Mouse (Mus musculus) MEL (cell line): Measurements from ENCODE around the gene Kmt2d. TPM values are rescaled to one million over a fixed set of nuclear protein-coding genes. Genes with fewer than 3 reads are reported as not detected.
A peak's percentile ranks its signal among the peaks of the same experiment; 100 is the strongest.

ENCODE experiments used
- DNase-seq: peaks from one replicate; pipeline ENCODE4 v3.0.0; 2011; ENCODE audit warnings: low read depth, low spot score
- H3K27ac ChIP-seq: 2 replicates; pipeline ENCODE4 v1.5.1; 2012; ENCODE audit warnings: low read depth, mild to moderate bottlenecking, control low read depth, low read length, moderate library complexity; ENCODE audit not compliant: control insufficient read depth
- H3K27me3 ChIP-seq, 2 experiments: fragments of 150-350 bp in 1 of 2; sonication (generic) in 1 of 2; 2 replicates each; pipeline ENCODE4 v1.6.1; 2012; ENCODE audit warnings: low read length in 2 of 2, mild to moderate bottlenecking in 2 of 2, improper control_type of control experiment in 1 of 2, moderate library complexity in 1 of 2; ENCODE audit not compliant: insufficient read depth in 2 of 2, control insufficient read depth in 1 of 2
- H3K36me3 ChIP-seq, 2 experiments: 2 replicates each; pipeline ENCODE4 v1.6.1; 2012 to 2014; ENCODE audit warnings: low read length in 2 of 2, improper control_type of control experiment in 1 of 2, inconsistent platforms in 1 of 2, mild to moderate bottlenecking in 1 of 2; ENCODE audit not compliant: insufficient read depth in 2 of 2, control insufficient read depth in 1 of 2
- H3K4me1 ChIP-seq, 2 experiments: fragments of 150-350 bp in 1 of 2; sonication (generic) in 1 of 2; 2 replicates each; pipeline ENCODE4 v1.6.1; 2012; ENCODE audit warnings: low read length in 2 of 2, improper control_type of control experiment in 1 of 2, mild to moderate bottlenecking in 1 of 2; ENCODE audit not compliant: insufficient read depth in 2 of 2, control insufficient read depth in 1 of 2
- H3K4me3 ChIP-seq, 2 experiments: fragments of 150-350 bp in 1 of 2; sonication (generic) in 1 of 2; 2 replicates each; pipeline ENCODE4 v1.5.1; 2012; ENCODE audit warnings: low read depth in 2 of 2, low read length in 2 of 2, mild to moderate bottlenecking in 2 of 2, moderate library complexity in 2 of 2, control low read depth in 1 of 2, improper control_type of control experiment in 1 of 2; ENCODE audit not compliant: control insufficient read depth in 1 of 2, insufficient read depth in 1 of 2
- H3K79me2 ChIP-seq: 2 replicates; pipeline ENCODE4 v1.6.1; 2012; ENCODE audit warnings: mild to moderate bottlenecking, low read length, moderate library complexity; ENCODE audit not compliant: control insufficient read depth, poor library complexity, insufficient read depth
- H3K9ac ChIP-seq: 2 replicates; pipeline ENCODE4 v1.6.1; 2012; ENCODE audit warnings: low read depth, mild to moderate bottlenecking, control low read depth, low read length, moderate library complexity; ENCODE audit not compliant: control insufficient read depth, poor library complexity, severe bottlenecking
- H3K9me3 ChIP-seq: fragments of 150-350 bp; sonication (generic); replicated peaks from 2 replicates; pipeline ENCODE4 v1.6.1; 2012; ENCODE audit warnings: mild to moderate bottlenecking, low read length, improper control_type of control experiment, moderate library complexity; ENCODE audit not compliant: insufficient read depth
- CHD1 ChIP-seq: IDR thresholded peaks from 2 replicates; pipeline ENCODE4 v1.6.1; 2012; ENCODE audit warnings: low read depth, mild to moderate bottlenecking, inconsistent platforms, low read length, improper control_type of control experiment
- ELF1 ChIP-seq: IDR thresholded peaks from 2 replicates; pipeline ENCODE4 v1.6.1; 2014; ENCODE audit warnings: low read depth, mild to moderate bottlenecking, inconsistent platforms, low read length, improper control_type of control experiment, moderate library complexity
- EP300 ChIP-seq, 2 experiments: IDR thresholded peaks; 2 replicates each; pipeline ENCODE4 v1.6.1; 2011; ENCODE audit warnings: improper control_type of control experiment in 2 of 2, low read length in 2 of 2, low read depth in 1 of 2, mild to moderate bottlenecking in 1 of 2
- GATA1 ChIP-seq: IDR thresholded peaks from 2 replicates; pipeline ENCODE4 v1.6.1; 2011; ENCODE audit warnings: low read depth, low read length, improper control_type of control experiment
- HCFC1 ChIP-seq: IDR thresholded peaks from 2 replicates; pipeline ENCODE4 v1.6.1; 2012; ENCODE audit warnings: low read depth, mild to moderate bottlenecking, inconsistent platforms, low read length, improper control_type of control experiment, moderate library complexity
- JUND ChIP-seq: IDR thresholded peaks from 2 replicates; pipeline ENCODE4 v1.6.1; 2011; ENCODE audit warnings: low read depth, mild to moderate bottlenecking, improper control_type of control experiment, low read length
- MAFK ChIP-seq: IDR thresholded peaks from 2 replicates; pipeline ENCODE4 v1.6.1; 2011; ENCODE audit warnings: low read depth, mild to moderate bottlenecking, low read length, improper control_type of control experiment, borderline replicate concordance
- MEF2A ChIP-seq: IDR thresholded peaks from 2 replicates; pipeline ENCODE4 v1.6.1; 2014; ENCODE audit warnings: low read depth, mild to moderate bottlenecking, inconsistent platforms, low read length, improper control_type of control experiment; ENCODE audit not compliant: poor library complexity, insufficient replicate concordance, severe bottlenecking; ENCODE audit errors: extremely low read depth
- MYC ChIP-seq: IDR thresholded peaks from 2 replicates; pipeline ENCODE4 v1.6.1; 2011; ENCODE audit warnings: low read depth, mild to moderate bottlenecking, low read length, improper control_type of control experiment, moderate library complexity
- RAD21 ChIP-seq: IDR thresholded peaks from 2 replicates; pipeline ENCODE4 v1.6.1; 2011; ENCODE audit warnings: mild to moderate bottlenecking, low read depth, low read length, improper control_type of control experiment
- RCOR1 ChIP-seq: IDR thresholded peaks from 2 replicates; pipeline ENCODE4 v1.6.1; 2012; ENCODE audit warnings: low read depth, mild to moderate bottlenecking, inconsistent platforms, low read length, improper control_type of control experiment
- SIN3A ChIP-seq: IDR thresholded peaks from 2 replicates; pipeline ENCODE4 v1.6.1; 2012; ENCODE audit warnings: low read length, improper control_type of control experiment, inconsistent platforms
- SMC3 ChIP-seq: IDR thresholded peaks from 2 replicates; pipeline ENCODE4 v1.6.1; 2011; ENCODE audit warnings: low read depth, low read length, improper control_type of control experiment
- TAL1 ChIP-seq: IDR thresholded peaks from 2 replicates; pipeline ENCODE4 v1.6.1; 2012; ENCODE audit warnings: mild to moderate bottlenecking, inconsistent platforms, low read length, moderate library complexity, mixed read lengths
- TCF12 ChIP-seq: IDR thresholded peaks from 2 replicates; pipeline ENCODE4 v1.6.1; 2014; ENCODE audit warnings: low read depth, mild to moderate bottlenecking, inconsistent platforms, low read length, improper control_type of control experiment, moderate library complexity
- USF1 ChIP-seq: IDR thresholded peaks from 2 replicates; pipeline ENCODE4 v1.6.1; 2014; ENCODE audit warnings: low read depth, mild to moderate bottlenecking, inconsistent platforms, low read length, improper control_type of control experiment, moderate library complexity
- ZC3H11A ChIP-seq: IDR thresholded peaks from 2 replicates; pipeline ENCODE4 v1.6.1; 2012; ENCODE audit warnings: low read depth, mild to moderate bottlenecking, inconsistent platforms, low read length, improper control_type of control experiment
- polyA plus RNA-seq, 2 experiments: library from polyadenylated mRNA; stranded (reverse) in 1 of 2; unstranded in 1 of 2; fragments of >175 nt in 1 of 2; fragments of >200 nt in 1 of 2; gene quantifications; 2 replicates each; pipeline versions ENCODE4 v1.2.1 to v1.2.4; 2012; ENCODE audit warnings: low replicate concordance in 2 of 2, low read depth in 1 of 2; ENCODE audit not compliant: insufficient read length in 2 of 2, insufficient read depth in 1 of 2, missing spikeins in 1 of 2
- total RNA-seq: library from RNA; depleted of rRNA; stranded (reverse); fragments of 300-350 nt; gene quantifications from 2 replicates; pipeline ENCODE4 v1.2.3, GENCODE M21; 2012

Kmt2d gene
- total and polyA plus RNA-seq, 3 experiments: 12.5 to 47.7 (median 42.0) TPM

GRCm38 (mm10) chr15:98893940-98894745 lies 23.1 kb upstream of the Kmt2d start, which contains the start of gene Rhebl1:
Gene Rhebl1, minus strand, starts transcription at chr15:98894540.
- no peak within 1 kb of the TSS for H3K27ac ChIP-seq
- DNase-seq: no peak
- H3K4me3 ChIP-seq: no peak within 1 kb of the TSS
- H3K9me3 ChIP-seq: no peaks in the 10 kb centered on the region
- H3K36me3 ChIP-seq: peaks cover 0 to 4% of the 10 kb centered on the region in 2 experiments; a peak in 2 of 4 replicates
- no peak for TF ChIP-seq MEF2A
- no peak for TF ChIP-seq GATA1
- TF ChIP-seq TAL1: 0 out of 2 replicates have a peak, but pooled peaks have one; percentile 2
- TF ChIP-seq, all 39 proteins: peak for 1
- H3K4me1 ChIP-seq: peaks cover 0 to 7% of the 10 kb centered on the region in 2 experiments; a peak in 2 of 4 replicates
- no peaks in the 10 kb centered on the region for H3K79me2 ChIP-seq
- no peak within 1 kb of the TSS for H3K9ac ChIP-seq
- peaks cover 0 to 3% of the 10 kb centered on the region in 2 experiments; a peak in 2 of 4 replicates for H3K27me3 ChIP-seq

GRCm38 (mm10) chr15:98893036-98893435 lies 22.0 kb upstream of the Kmt2d start:
- Histone ChIP-seq H3K4me1 (peaks cover 0 to 7% of the 10 kb centered on the region in 2 experiments; a peak in 2 of 4 replicates), H3K27ac (no peak overlapping the region), H3K9me3 (no peaks in the 10 kb centered on the region), H3K79me2 (no peaks in the 10 kb centered on the region), H3K4me3 (no peak overlapping the region), H3K9ac (no peak overlapping the region), H3K36me3 (peaks cover 0 to 4% of the 10 kb centered on the region in 2 experiments; a peak in 2 of 4 replicates), H3K27me3 (peaks cover 0 to 2% of the 10 kb centered on the region in 2 experiments; a peak in 1 of 4 replicates)
- TF ChIP-seq EP300 (IDR thresholded peaks at IDR 0.05; ENCODE audit: low read depth in 1 of 2, low read length in 2 of 2): no peak
- no peak for TF ChIP-seq RAD21
- no peak for TF ChIP-seq SIN3A
- TF ChIP-seq MAFK: no peak
- no peak for TF ChIP-seq JUND
- TF ChIP-seq HCFC1: no peak
- TF ChIP-seq RCOR1: no peak
- TF ChIP-seq ZC3H11A: no peak
- no peak for TF ChIP-seq SMC3
- TF ChIP-seq USF1: no peak
- no peak for TF ChIP-seq ELF1
- TF ChIP-seq CHD1: no peak
- TF ChIP-seq TCF12: no peak
- TF ChIP-seq MYC: no peak
- DNase-seq: no peak
